Mouse (Mus musculus) mesoderm, embryonic 11.5 days (tissue): ENCODE measurements at regions not wholly inside any gene's neighbourhood (a gene's known extent, or its start where the extent isn't known, plus 50 kb on each side); places are given as distances from the start of the nearest gene placed in this dataset.
A peak's percentile ranks its signal among the peaks of the same experiment; 100 is the strongest.

ENCODE experiments used
- DNase-seq: peaks from one replicate; pipeline ENCODE4 v3.0.0-alpha.2; 2012; ENCODE audit warnings: low read depth, low spot score

GRCm38 (mm10) chr7:136083571-136084342 lies 367.6 kb upstream of the Mki67 start:
- peak; percentile 62 for DNase-seq

- no peak for DNase-seq
These were observed 372.6 kb upstream of the Mki67 start for GRCm38 (mm10) chr7:136088785-136089184.

DNA sequence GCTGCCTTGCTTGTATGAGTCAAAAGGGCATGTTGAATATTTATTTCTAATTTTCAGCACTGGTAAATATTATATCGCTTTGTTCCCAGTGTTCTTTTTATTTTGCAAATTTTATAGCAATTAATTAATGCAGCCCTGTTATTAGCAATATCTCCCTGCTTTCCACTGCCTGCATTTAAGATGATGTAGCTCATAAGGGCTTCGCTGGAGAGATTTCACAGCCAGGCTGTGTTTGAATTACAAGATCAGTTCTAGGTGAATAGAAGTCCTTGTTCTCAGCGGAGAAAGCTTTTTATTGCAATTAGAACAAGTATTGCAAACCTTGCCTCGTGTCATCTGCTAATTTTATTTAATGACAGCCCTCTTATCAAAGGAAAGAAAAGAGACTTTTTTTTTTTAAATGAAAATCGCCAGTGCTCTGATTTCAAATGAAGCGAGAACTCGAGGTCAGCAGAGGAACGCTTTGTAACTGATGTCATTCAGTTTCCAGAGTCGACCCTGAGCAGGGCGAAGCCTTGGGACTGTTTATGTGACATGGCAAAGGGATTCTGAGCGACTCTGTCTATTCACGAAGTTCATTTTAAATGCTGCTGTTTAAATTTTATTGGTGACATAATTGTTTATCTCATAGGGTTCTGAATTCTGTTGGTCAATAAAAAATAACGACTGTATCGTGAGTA lies 378.7 kb upstream of the Mki67 start:
- no peak for DNase-seq

- no peak for DNase-seq
These were observed 387.9 kb upstream of the Mki67 start for GRCm38 (mm10) chr7:136104021-136104420.

DNA sequence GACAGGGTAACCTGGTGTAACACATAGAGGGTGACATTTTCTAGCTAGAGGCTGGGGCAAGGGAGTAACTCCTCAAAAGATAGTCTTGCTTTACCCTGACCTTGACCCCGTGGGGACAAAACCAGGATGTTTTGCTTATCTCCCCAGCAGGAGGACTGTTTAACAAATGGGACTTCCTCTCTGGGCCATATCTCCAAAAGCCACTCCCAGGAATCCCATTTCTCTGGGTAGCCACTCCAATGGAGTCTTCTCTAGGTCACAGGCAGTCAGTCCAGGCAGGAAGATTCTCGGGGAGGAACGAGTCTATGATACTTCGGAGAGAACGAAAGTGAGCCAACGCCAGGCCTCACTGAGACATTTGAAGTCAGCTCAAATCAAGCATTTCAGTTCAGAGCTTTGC lies 396.0 kb upstream of the Mki67 start:
- DNase-seq, result no peak

DNA sequence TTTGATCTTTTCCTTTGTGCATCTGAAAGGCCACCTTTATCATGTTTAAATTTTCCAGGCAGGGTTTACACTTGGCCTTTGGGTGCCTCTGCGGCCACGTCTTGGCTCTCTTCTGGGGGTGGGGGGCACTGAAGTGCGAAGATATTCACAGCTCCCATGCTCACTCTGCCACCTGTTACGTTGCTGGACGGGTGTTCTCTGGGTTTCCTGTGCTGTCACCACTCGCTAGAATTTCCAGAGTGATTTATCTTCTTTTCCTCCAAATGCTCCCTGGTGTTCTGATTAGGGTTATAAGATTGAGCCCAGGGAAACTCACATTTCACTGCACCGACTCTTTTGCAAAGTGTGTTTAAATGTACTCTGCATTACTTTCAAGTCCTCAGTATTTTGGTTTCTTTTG lies 404.8 kb upstream of the Mki67 start:
- DNase-seq, result peak; percentile 39

GRCm38 (mm10) chr7:136121406-136121805 lies 405.2 kb upstream of the Mki67 start:
- DNase-seq, result peak; percentile 25

DNA sequence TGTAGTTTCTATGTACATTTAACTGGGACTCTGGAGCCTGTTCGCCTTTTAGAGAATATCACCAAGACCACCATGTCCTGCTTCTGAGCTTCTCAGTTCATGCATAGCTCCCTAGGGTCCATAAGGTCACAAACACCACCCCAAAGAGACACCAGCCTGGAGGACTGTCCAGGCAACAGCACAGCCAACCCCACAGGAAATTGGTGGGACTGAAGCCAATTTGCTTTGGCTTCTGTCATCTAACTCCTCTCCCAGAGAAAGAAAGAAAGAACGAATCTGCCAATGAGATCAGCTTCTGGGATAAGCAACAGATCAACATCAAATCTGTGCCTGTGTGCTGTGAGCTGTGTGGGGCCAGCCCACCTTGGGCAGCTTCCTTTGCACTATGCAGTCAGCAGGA lies 408.6 kb upstream of the Mki67 start:
- no peak for DNase-seq

DNA sequence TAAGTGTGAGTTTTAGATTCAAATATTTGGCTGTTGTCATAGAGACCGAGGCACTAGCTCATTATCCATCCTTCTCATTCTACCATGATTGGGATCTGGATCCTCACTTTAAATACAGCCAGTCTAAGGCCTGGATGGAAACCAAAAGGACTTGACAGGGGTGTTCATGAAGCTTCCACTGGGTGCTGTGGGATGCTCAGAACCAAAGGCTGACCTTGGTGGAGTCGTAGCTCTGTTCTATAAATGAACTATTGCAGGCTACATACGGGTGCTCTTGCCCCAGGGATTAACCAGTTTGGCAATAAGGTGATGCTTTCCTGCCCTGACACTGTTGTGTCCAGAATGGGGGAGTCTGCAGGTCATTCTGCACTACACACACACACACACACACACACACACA lies 410.2 kb upstream of the Mki67 start:
- DNase-seq, result no peak

DNA sequence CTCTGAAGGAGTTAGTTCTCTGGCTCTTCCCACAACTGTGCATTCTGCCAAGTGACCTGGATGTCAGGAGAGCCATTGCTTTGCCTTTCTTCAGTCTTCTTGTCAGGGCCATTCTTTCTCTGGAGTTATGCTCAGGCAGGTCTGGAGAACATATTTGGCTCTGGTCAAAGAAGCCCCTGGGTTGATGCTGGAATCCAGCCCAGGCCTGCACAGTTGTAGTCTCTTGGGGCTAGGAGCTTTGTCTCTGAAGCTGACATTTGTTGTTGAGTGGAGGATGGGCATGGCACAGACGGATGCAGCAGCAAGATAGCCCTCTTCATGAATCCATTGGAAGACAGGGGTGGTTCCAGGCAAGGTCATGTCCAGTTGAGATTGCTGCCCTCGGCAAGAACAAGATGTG lies 411.4 kb upstream of the Mki67 start:
- DNase-seq, result no peak

- DNase-seq, result no peak
These were observed 413.6 kb upstream of the Mki67 start for GRCm38 (mm10) chr7:136129721-136130123.

- DNase-seq, result no peak
These were observed 414.6 kb upstream of the Mki67 start for GRCm38 (mm10) chr7:136130666-136131239.

- no peak for DNase-seq
These were observed 416.8 kb upstream of the Mki67 start for GRCm38 (mm10) chr7:136132976-136133375.

DNA sequence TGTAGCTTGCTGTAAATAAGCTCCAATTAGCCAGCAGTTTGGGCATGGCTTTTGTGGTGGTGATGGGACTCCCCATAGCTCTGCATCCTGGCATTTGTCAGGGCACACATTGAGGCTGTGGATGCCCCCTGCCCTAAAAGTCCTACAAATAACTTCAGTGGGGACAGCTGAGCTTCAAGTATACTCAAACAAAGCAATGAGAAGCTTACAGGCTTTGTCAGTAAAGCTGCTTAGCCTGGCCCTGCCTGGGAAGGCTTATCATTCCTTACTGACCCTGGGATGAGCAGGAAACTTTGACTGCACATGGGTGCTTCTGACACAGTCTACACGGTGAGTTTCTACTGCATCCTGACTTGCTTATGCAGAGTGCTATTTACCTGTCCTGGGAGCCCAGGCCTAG lies 420.5 kb upstream of the Mki67 start:
- DNase-seq, result no peak

- no peak for DNase-seq
These were observed 421.2 kb upstream of the Mki67 start for GRCm38 (mm10) chr7:136137341-136137740.

DNA sequence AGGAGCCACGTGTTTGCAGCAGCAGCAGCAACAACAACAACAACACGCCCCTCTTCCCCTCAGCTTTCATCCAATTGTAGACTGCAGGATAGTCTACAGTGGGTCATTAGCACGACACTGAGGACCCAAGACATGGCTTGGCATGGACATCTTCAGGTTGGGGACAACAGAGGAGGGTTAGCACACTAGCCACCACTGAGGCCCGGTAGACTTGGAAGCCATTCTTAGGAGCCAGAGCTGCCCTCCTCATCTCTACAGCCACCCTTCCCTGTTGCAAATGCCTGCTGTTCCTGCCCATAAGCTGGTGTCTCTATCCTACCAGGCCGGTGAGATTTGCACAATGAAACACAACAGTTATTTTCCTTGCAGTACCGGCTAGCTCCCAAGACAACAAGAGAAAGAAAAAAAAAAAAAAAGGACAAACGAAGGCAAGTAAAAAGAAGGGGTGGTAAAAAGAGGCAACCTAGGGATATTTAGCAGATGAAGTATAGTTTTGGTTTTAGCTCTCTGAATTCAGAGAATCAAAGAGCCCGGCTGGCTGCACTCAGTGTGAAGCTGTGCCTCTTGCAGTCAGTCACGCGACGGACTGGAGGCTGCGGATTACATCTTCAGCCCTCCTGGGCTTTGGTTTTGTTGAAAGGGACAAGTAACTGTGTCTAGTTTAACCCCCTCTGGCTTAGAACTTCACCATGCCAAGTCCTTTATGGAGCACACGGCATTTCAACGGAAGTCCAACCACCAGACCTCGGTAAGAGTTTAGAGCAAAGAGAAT lies 421.9 kb upstream of the Mki67 start:
- no peak for DNase-seq

GRCm38 (mm10) chr7:136142832-136143231 lies 426.7 kb upstream of the Mki67 start:
- DNase-seq, result no peak

GRCm38 (mm10) chr7:136150196-136150595 lies 434.0 kb upstream of the Mki67 start:
- no peak for DNase-seq

- DNase-seq, result peak; percentile 59
These were observed 435.3 kb upstream of the Mki67 start for GRCm38 (mm10) chr7:136151301-136151930.

DNA sequence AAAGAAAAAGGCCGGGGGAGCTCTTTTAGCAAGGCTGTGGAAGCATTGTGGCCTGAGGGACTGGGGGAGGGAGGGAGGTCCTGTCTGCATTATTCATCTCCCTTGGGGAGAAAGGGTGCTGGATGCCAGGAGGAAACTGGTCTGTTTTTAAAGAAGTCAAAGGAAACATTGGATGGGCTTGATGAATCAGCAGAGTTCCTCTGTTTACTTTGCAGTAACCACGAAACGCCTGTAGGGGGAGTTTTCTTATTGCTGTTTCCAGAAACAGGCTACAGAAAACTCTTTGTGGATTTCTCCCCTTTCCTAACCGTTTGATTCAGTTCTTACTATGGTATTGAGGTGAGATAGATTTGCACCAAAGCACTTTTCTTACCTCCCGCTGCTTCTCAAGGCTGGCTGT lies 436.3 kb upstream of the Mki67 start:
- peak; percentile 76 for DNase-seq

- no peak for DNase-seq
These were observed 437.5 kb upstream of the Mki67 start for GRCm38 (mm10) chr7:136153621-136154020.

DNA sequence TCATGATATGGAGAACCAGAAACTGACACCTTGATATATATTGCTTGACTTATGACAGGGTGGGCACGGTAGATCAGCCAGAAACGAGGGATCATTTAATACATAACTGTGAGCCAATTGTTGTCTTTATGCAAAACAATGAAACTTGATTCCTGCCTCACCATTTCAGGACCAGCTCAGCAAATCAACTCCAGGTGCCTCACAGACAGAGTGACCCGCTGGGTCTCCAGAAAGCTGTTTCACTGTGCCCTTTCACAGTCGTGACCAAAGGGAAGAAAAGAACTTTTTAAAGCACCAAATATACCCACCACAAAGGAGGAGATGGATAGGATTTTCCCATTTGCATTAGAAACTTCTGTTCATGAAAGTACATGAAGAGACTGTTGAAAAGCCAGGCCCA lies 443.0 kb upstream of the Mki67 start:
- DNase-seq, result peak; percentile 32
